Mouse (Mus musculus) neural tube, embryonic 12.5 days (tissue): ENCODE data around the gene Osbpl5. TPM values are rescaled to one million over a fixed set of nuclear protein-coding genes. Genes with fewer than 3 reads are reported as not detected.
"Not testable (repeated sequence)": the region's sequence is repeated elsewhere in the genome, so short reads cannot be mapped to it uniquely, and the experiment has no call there.

Experiments used
- ATAC-seq: fragments of 200-750 bp; cut with Nextera tagmentation; 2 replicates; pipeline ENCODE4 v1.8.0; 2017; ENCODE audit warnings: low read depth, mild to moderate bottlenecking, moderate TSS enrichment, moderate library complexity; ENCODE audit not compliant: low FRiP score
- H3K27ac ChIP-seq: fragments of 300-500 bp; sonication (generic); 2 replicates; pipeline ENCODE4 v1.5.1; 2016
- H3K27me3 ChIP-seq: fragments of 300-500 bp; sonication (generic); replicated peaks from 2 replicates; pipeline ENCODE4 v1.6.1; 2016; ENCODE audit warnings: mild to moderate bottlenecking
- H3K36me3 ChIP-seq: fragments of 300-500 bp; sonication (generic); 2 replicates; pipeline ENCODE4 v1.6.1; 2016; ENCODE audit warnings: mild to moderate bottlenecking
- H3K4me1 ChIP-seq: fragments of 300-500 bp; sonication (generic); 2 replicates; pipeline ENCODE4 v1.6.1; 2016
- H3K4me2 ChIP-seq: fragments of 300-500 bp; sonication (generic); replicated peaks from 2 replicates; pipeline ENCODE4 v1.6.1; 2016; ENCODE audit warnings: mild to moderate bottlenecking
- H3K4me3 ChIP-seq: fragments of 300-500 bp; sonication (generic); 2 replicates; pipeline ENCODE4 v1.5.1; 2016
- H3K9ac ChIP-seq: fragments of 300-500 bp; sonication (generic); 2 replicates; pipeline ENCODE4 v1.6.1; 2016; ENCODE audit warnings: mild to moderate bottlenecking
- H3K9me3 ChIP-seq: fragments of 300-500 bp; sonication (generic); 2 replicates; pipeline ENCODE4 v1.6.1; 2016; ENCODE audit warnings: mild to moderate bottlenecking
- WGBS: fragments of 180-500 bp; shearing (Covaris S2); methylation state at CpG from one replicate; pipeline ENCODE4 v1.1.7; 2016; 5-methylcytosine and 5-hydroxymethylcytosine counted together
- microRNA-seq: library from miRNA; unstranded; fragments of <30 nt; microRNA quantifications from one replicate; pipeline ENCODE4, GENCODE M21; 2017
- polyA plus RNA-seq: library from polyadenylated mRNA; unstranded; fragments of >200 nt; fragmentation: Nextera tagmentation; extraction: Ambion mirVana; gene quantifications from 2 replicates; pipeline ENCODE4 v1.2.1, GENCODE M21; 2016

Osbpl5 gene
- polyA plus RNA-seq, 1 experiment from 2014 or later: 24.5 TPM

DNA sequence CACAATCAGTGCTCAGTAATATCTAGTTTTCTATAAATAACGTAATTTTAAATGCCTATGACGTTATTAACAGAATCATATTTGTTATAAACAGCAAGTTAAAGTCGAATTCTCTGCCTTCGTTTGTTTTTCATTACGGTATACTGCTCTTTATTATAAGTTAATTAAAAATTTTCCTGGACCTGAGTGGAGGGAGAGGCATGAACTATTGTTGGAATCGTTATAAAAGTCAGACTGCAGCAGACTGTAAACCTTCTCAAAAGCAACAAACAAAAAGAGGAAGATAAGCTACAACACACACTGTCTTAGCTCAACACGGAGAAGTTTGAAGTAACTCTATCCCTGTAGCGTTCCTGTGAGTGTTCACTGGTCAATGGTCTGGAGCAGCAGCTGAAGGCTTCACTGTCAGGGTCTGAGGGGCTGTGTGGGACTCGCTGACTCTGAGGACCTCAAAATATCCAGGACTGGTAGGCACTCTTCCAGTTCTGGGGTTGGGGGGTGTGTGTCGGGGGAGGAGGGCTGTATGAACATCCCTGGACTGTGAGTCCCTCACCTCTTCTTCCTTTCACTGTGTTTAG, 106.9 kb downstream of the Osbpl5 start:
- H3K36me3 ChIP-seq: not testable (repeated sequence)
- ATAC-seq: 0 out of 2 replicates have a peak, but pooled peaks have one; percentile 21
- WGBS: 59% methylated on average over 10 of the region's 10 CpGs

DNA sequence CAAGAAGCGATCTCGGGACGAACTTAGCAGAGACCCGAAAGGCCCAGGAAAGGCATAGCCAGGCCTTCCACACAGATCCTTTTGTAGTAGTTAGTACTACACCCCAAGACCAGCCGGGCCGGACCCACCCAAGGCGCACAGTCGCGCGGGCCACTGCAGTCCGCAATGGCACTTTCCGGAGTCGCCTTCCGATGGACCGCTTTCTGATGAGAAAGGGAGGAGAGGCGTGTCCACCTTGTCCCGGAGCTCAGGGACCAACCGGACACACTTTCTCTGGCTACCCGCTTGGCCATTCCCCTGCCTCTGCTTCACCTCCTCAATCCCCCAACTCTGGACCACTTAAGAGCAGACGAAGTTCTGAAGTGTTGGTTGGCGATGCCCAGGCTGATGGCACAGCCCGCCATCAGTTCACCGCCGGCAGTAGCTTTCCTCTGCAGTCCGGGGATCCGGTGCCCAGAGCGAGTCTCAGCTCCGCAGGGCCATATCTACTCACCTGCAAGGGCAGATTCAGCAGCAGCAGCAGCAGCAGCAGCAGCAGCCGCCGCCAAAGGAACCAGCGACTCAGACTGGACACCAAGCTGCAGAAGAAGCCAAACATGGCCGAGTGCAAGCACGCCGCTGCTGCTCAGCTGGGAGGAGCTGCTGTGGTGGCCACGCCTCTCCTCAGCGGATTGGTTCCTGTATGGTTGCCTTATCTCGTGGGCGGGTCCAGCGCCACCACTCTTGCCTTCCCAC, 107.6 kb downstream of the Osbpl5 start, which contains the start of gene Tnfrsf22:
Tnfrsf22 (minus strand) TSS at position 628 of the 735 bp plus-strand sequence.
- peak; percentile 94 for ATAC-seq
- H3K36me3 ChIP-seq: no peaks in the 10 kb centered on the region
- H3K4me3 ChIP-seq: peak within 1 kb of the TSS; percentile 69
- no peaks in the 10 kb centered on the region for H3K4me1 ChIP-seq
- H3K9ac ChIP-seq: peak within 1 kb of the TSS; percentile 64
- peak within 1 kb of the TSS; percentile 83 for H3K4me2 ChIP-seq
- H3K9me3 ChIP-seq: peaks cover 13% of the 10 kb centered on the region
- H3K27me3 ChIP-seq: no peaks in the 10 kb centered on the region
- no peak within 1 kb of the TSS for H3K27ac ChIP-seq
- 4% methylated on average over 39 of the region's 39 CpGs for WGBS

More for the DNA sequence above, 106.9 kb downstream of the Osbpl5 start:
- H3K27me3 ChIP-seq, H3K9ac ChIP-seq, H3K4me1 ChIP-seq, H3K27ac ChIP-seq: not testable (repeated sequence)
- H3K4me3 ChIP-seq: peak overlapping the region; percentile 69
- peaks cover 13% of the 10 kb centered on the region for H3K9me3 ChIP-seq
- H3K4me2 ChIP-seq: peak overlapping the region; percentile 83; the same call in 1 of the 2 replicates

GRCm38 (mm10) chr7:143643949-143644348, 112.8 kb downstream of the Osbpl5 start:
- not testable (repeated sequence) for H3K27me3 ChIP-seq, H3K36me3 ChIP-seq, H3K9ac ChIP-seq, H3K9me3 ChIP-seq, H3K27ac ChIP-seq, ATAC-seq, H3K4me1 ChIP-seq, H3K4me2 ChIP-seq, H3K4me3 ChIP-seq
- 87% methylated on average over 2 of the region's 2 CpGs for WGBS

Small RNA genes within 50 kb of the gene (microRNA-seq; reads per million reads assigned to microRNA genes)
- not detected for gene Gm22064

Other genes with a start within 250 kb of the Osbpl5 start
- 335 and 344 TPM in 2 replicates for gene Nap1l4, start 207.9 kb downstream of the Osbpl5 start, polyA plus RNA-seq
- gene Cars, start 156.9 kb downstream of the Osbpl5 start, polyA plus RNA-seq: 59.3 and 61.2 TPM in 2 replicates
- gene Tnfrsf26, start 128.3 kb downstream of the Osbpl5 start, polyA plus RNA-seq: 0.06 and 0.14 TPM in 2 replicates
- gene Tnfrsf22, start 107.3 kb downstream of the Osbpl5 start, polyA plus RNA-seq: 6.6 and 6.7 TPM in 2 replicates
- gene Tnfrsf23, start 71.1 kb downstream of the Osbpl5 start, polyA plus RNA-seq: 0.48 and 0.72 TPM in 2 replicates
- not detected in 2 replicates for gene Mrgprg, start 10.0 kb upstream of the Osbpl5 start, polyA plus RNA-seq
- gene Mrgpre, start 27.5 kb upstream of the Osbpl5 start, polyA plus RNA-seq: 2.6 and 4.2 TPM in 2 replicates
- 7.3 and 11.4 TPM in 2 replicates for gene Nadsyn1, start 65.9 kb upstream of the Osbpl5 start, polyA plus RNA-seq
- 49.2 and 53.6 TPM in 2 replicates for gene Dhcr7, start 66.2 kb upstream of the Osbpl5 start, polyA plus RNA-seq
- not detected in 2 replicates for gene Gm498, start 109.9 kb upstream of the Osbpl5 start, polyA plus RNA-seq
- 3.3 and 3.9 TPM in 2 replicates for gene Shank2, start 244.9 kb upstream of the Osbpl5 start, polyA plus RNA-seq